Mouse (Mus musculus): Measurements from ENCODE around the gene Fam162b.

The Fam162b gene

DNA sequence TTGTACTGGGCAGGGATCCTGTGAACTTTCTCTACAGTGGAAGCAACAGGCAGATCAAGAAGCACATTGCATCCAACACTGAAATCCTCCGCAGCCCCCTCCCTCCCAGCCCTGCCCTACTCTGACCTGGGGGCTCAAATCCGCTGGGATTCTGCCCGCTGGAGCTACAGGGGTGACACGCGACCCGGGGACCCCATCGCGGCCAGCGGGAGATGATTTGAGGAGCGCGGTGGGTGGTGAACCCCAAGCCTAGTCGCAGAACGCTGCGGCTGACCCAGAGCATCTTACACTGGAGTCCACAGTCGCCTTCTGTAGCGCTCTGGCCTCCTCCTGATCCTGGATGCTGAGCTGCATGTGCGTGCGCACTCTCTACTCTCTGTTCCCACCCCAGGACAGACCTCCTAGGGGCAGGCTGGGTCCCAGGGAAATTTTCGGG, at the start of gene Fam162b:
Gene Fam162b, minus strand, starts transcription at position 379 of the 436 bp plus-strand sequence.
- DNase-seq (ENCODE audit: low read depth) = no peak

GRCm38 (mm10) chr10:51631411-51632136, 41.3 kb upstream of the Fam162b start, which contains the start of gene Gprc6a:
Gene Gprc6a (minus strand): TSS chr10:51631461.
- DNase-seq (ENCODE audit: low read depth) = no peak

- no peak for DNase-seq (ENCODE audit: low read depth)
Observed at GRCm38 (mm10) chr10:51621193-51621592, 30.9 kb upstream of the Fam162b start.

GRCm38 (mm10) chr10:51620126-51620525, 29.8 kb upstream of the Fam162b start:
- DNase-seq (ENCODE audit: low read depth) = no peak

- DNase-seq (ENCODE audit: low read depth) = no peak
Observed at GRCm38 (mm10) chr10:51618538-51618937, 28.2 kb upstream of the Fam162b start.

- no peak for DNase-seq (ENCODE audit: low read depth)
Observed at GRCm38 (mm10) chr10:51614826-51615590, 24.7 kb upstream of the Fam162b start.

- DNase-seq (ENCODE audit: low read depth) = no peak
Observed at GRCm38 (mm10) chr10:51613421-51613820, 23.1 kb upstream of the Fam162b start.

- no peak for DNase-seq (ENCODE audit: low read depth)
Observed at GRCm38 (mm10) chr10:51611969-51612682, 21.8 kb upstream of the Fam162b start.

DNA sequence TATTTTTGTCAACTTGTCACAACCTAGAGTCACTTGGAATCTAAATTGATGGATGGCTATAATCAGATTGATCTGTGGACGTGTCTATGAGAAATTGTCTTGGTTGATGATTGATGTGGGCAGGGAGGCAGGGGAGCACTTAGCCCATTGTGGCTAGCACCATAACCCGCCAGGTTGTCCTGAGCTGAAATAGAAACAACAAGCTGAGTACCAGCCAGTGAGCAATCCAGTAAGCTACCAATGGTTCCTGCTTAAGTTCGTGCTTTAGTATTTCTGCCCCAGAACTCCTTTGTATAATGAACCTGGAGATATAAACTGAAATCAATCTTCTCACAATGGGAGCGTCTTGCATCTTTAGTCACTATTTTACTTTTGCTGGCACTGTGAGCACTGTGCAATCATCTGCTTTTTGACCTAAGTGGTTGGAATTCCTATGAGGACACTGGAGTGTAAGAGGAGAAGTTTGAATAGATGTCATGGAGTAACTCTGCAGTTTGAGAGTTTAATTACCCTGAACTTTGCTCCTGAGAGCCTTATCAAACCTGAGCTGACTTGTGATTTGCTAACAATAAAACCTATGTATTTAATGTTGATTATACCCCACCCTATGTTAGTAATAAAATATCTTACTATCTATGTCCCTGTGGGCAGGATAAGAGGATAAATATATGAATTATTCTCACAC, 19.6 kb upstream of the Fam162b start:
- DNase-seq (ENCODE audit: low read depth) = no peak

- DNase-seq (ENCODE audit: low read depth) = peak; percentile 9
Observed at GRCm38 (mm10) chr10:51596928-51597635, 6.8 kb upstream of the Fam162b start.

- DNase-seq (ENCODE audit: low read depth) = peak; percentile 24
Observed at GRCm38 (mm10) chr10:51595001-51595931, 4.9 kb upstream of the Fam162b start.

- no peak for DNase-seq (ENCODE audit: low read depth)
Observed at GRCm38 (mm10) chr10:51591574-51591973, 1.3 kb upstream of the Fam162b start.

DNA sequence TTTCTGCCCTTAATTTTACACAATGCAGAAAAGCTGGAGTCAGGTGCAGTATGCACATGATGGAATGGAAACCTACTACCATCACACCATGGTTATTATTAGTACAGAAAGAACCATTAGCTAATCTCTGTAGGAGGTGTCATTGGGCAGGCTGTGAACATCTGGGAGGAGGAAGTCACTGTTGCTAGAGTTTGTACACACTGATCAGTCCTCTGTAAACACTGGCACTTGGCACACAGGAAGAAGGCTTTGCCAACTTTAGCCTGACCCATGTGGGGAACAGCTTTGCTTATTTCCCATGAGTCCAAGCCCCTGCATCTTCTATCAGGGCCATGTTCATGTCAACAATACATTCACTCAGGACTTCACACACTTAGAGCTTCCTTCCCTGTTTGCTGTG, 5.4 kb downstream of the Fam162b start:
- no peak for DNase-seq (ENCODE audit: low read depth)

GRCm38 (mm10) chr10:51584378-51584777, 5.9 kb downstream of the Fam162b start:
- no peak for DNase-seq (ENCODE audit: low read depth)

GRCm38 (mm10) chr10:51571225-51571996, 18.9 kb downstream of the Fam162b start:
- no peak for DNase-seq (ENCODE audit: low read depth)

DNA sequence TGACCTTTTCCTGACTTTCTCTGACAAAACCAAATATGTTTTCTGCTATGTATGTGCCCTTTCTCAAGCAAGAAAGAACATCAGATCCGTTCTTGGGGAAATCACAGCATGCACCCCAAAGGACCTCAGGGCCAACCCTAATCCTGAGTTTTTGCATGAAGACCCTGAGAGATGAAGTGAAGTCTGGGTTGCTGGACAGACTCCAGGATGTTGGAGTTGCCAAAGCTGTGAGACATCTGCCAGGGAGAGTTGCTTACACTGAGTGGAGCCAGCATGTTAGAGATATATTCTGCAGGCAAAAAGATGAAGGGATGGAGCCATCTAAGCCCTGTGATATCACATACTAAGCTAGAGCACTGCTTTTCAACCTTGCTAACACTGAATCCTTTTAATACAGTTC, 34.3 kb downstream of the Fam162b start:
- no peak for DNase-seq (ENCODE audit: low read depth)

- DNase-seq (ENCODE audit: low read depth) = peak; percentile 69
Observed at GRCm38 (mm10) chr10:51553348-51554123, 36.8 kb downstream of the Fam162b start.
